Mouse (Mus musculus): ENCODE data around the gene Rufy4. TPM values are rescaled to one million over a fixed set of nuclear protein-coding genes. Genes with fewer than 3 reads are reported as not detected.

Rufy4 gene
- polyA plus RNA-seq, 1 experiment from 2014 or later = 0.42 TPM

DNA sequence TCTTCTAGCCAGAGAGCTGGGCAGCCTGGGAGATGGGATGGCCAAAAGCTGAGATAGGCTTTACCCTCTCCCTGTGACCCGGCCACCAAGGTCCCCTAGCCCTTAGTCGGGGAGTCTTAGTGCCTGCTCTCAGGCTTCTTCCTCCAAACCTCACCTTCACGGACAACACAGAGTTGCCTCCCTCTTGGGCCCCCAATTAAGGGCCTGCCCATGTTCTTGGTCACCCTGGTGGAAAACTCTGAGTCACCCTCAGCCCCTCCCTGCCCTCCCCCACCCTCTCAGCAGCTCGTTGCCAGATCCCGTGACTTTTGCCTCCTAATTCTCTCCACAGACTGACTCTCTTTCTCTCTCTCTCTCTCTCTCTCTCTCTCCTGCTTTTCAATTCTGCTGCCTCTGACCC is 40.6 kb upstream of the Rufy4 start:
- no peaks in the 10 kb centered on the region for H3K27me3 ChIP-seq (replicated peaks; ENCODE audit: insufficient read depth, low read length)
- no peak overlapping the region for H3K4me3 ChIP-seq (ENCODE audit: low read depth, low read length)
- DNase-seq (ENCODE audit: low spot score) = peak; percentile 71
- peaks cover 15% of the 10 kb centered on the region for H3K4me1 ChIP-seq (ENCODE audit: insufficient read depth, low read depth, low read length)
- H3K36me3 ChIP-seq (ENCODE audit: insufficient read depth, low read length) = no peaks in the 10 kb centered on the region
- 35% methylated on average over 5 of the region's 5 CpGs for WGBS
- peak; percentile 64 for ATAC-seq
- no peak overlapping the region for H3K9ac ChIP-seq (replicated peaks; ENCODE audit: low read depth)
- no peak overlapping the region for H3K4me2 ChIP-seq (replicated peaks; ENCODE audit: low read depth, low read length)
- no peak for TF ChIP-seq CTCF (IDR thresholded peaks at IDR 0.05)
- TF ChIP-seq EP300 (IDR thresholded peaks at IDR 0.05) = no peak
- H3K27ac ChIP-seq (ENCODE audit: low read length) = peak overlapping the region; percentile 69; the same call in 1 of the 2 replicates
- no peaks in the 10 kb centered on the region for H3K9me3 ChIP-seq (ENCODE audit: low read length)

GRCm38 (mm10) chr1:74085566-74085965 is 39.8 kb upstream of the Rufy4 start:
- no peaks in the 10 kb centered on the region for H3K36me3 ChIP-seq (ENCODE audit: insufficient read depth, low read length)
- TF ChIP-seq EP300 (IDR thresholded peaks at IDR 0.05) (no peak), CTCF (IDR thresholded peaks at IDR 0.05) (no peak)
- H3K4me2 ChIP-seq (replicated peaks; ENCODE audit: low read depth, low read length) = no peak overlapping the region
- no peaks in the 10 kb centered on the region for H3K27me3 ChIP-seq (replicated peaks; ENCODE audit: insufficient read depth, low read length)
- WGBS = 84% methylated on average over 7 of the region's 7 CpGs
- H3K9ac ChIP-seq (replicated peaks; ENCODE audit: low read depth) = no peak overlapping the region
- no peaks in the 10 kb centered on the region for H3K9me3 ChIP-seq (ENCODE audit: low read length)
- H3K4me1 ChIP-seq (ENCODE audit: insufficient read depth, low read depth, low read length) = peaks cover 15% of the 10 kb centered on the region
- no peak overlapping the region for H3K4me3 ChIP-seq (ENCODE audit: low read depth, low read length)
- H3K27ac ChIP-seq (ENCODE audit: low read length) = no peak overlapping the region
- DNase-seq (ENCODE audit: low spot score) = no peak
- no peak for ATAC-seq

DNA sequence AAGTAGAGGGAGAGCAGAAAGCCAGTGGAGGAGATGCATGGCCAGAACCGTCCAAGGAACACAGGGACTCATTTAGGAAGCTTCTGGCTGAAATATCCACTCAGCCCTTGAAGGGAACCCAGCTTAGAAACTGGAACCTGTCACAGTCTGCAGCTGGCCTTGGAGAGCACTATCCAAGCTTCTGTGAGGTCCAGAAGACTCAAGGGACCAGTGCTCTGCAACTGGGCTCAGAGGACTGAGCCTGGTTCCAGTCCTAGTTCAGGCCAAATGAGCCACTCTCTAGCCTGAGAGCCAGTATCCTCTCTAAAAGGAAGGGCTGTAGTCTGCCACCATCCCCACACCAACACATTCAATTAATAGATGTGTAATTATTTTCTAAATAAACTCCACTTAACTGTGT is 36.8 kb upstream of the Rufy4 start:
- Histone ChIP-seq H3K4me1 (ENCODE audit: insufficient read depth, low read depth, low read length) (peaks cover 21% of the 10 kb centered on the region), H3K9ac (replicated peaks; ENCODE audit: low read depth) (no peak overlapping the region), H3K36me3 (ENCODE audit: insufficient read depth, low read length) (no peaks in the 10 kb centered on the region), H3K4me2 (replicated peaks; ENCODE audit: low read depth, low read length) (no peak overlapping the region), H3K27me3 (replicated peaks; ENCODE audit: insufficient read depth, low read length) (no peaks in the 10 kb centered on the region), H3K4me3 (ENCODE audit: low read depth, low read length) (no peak overlapping the region), H3K9me3 (ENCODE audit: low read length) (no peaks in the 10 kb centered on the region), H3K27ac (ENCODE audit: low read length) (no peak overlapping the region)
- ATAC-seq (no peak), DNase-seq (ENCODE audit: low spot score) (no peak)
- WGBS = 79% methylated on average over 1 of the region's 1 CpGs
- TF ChIP-seq EP300 (IDR thresholded peaks at IDR 0.05) (no peak), CTCF (IDR thresholded peaks at IDR 0.05) (no peak)

- no peaks in the 10 kb centered on the region for H3K27me3 ChIP-seq (replicated peaks; ENCODE audit: insufficient read depth, low read length)
- no peaks in the 10 kb centered on the region for H3K36me3 ChIP-seq (ENCODE audit: insufficient read depth, low read length)
- no peaks in the 10 kb centered on the region for H3K9me3 ChIP-seq (ENCODE audit: low read length)
- no peak for TF ChIP-seq CTCF (IDR thresholded peaks at IDR 0.05)
- no peak for TF ChIP-seq EP300 (IDR thresholded peaks at IDR 0.05)
- peaks cover 11% of the 10 kb centered on the region for H3K4me1 ChIP-seq (ENCODE audit: insufficient read depth, low read depth, low read length)
- H3K27ac ChIP-seq (ENCODE audit: low read length) = no peak overlapping the region
- WGBS = 34% methylated on average over 7 of the region's 7 CpGs
- no peak for DNase-seq (ENCODE audit: low spot score)
- peak overlapping the region; percentile 9; the same call in 1 of the 2 replicates for H3K4me3 ChIP-seq (ENCODE audit: low read depth, low read length)
- no peak overlapping the region for H3K9ac ChIP-seq (replicated peaks; ENCODE audit: low read depth)
- peak overlapping the region; percentile 15 for H3K4me2 ChIP-seq (replicated peaks; ENCODE audit: low read depth, low read length)
- ATAC-seq = no peak
These were observed 35.0 kb upstream of the Rufy4 start for GRCm38 (mm10) chr1:74090329-74090728.

- Histone ChIP-seq H3K27ac (ENCODE audit: low read length) (peak overlapping the region; percentile 75), H3K36me3 (ENCODE audit: insufficient read depth, low read length) (no peaks in the 10 kb centered on the region), H3K9ac (replicated peaks; ENCODE audit: low read depth) (no peak overlapping the region), H3K4me1 (ENCODE audit: insufficient read depth, low read depth, low read length) (peaks cover 11% of the 10 kb centered on the region), H3K4me3 (ENCODE audit: low read depth, low read length) (0 out of 2 replicates have a peak overlapping the region, but pooled peaks have one; percentile 9), H3K4me2 (replicated peaks; ENCODE audit: low read depth, low read length) (peak overlapping the region; percentile 15; the same call in 1 of the 2 replicates), H3K27me3 (replicated peaks; ENCODE audit: insufficient read depth, low read length) (no peaks in the 10 kb centered on the region), H3K9me3 (ENCODE audit: low read length) (no peaks in the 10 kb centered on the region)
- ATAC-seq (peak; percentile 52), DNase-seq (ENCODE audit: low spot score) (no peak)
- TF ChIP-seq EP300 (IDR thresholded peaks at IDR 0.05) (no peak), CTCF (IDR thresholded peaks at IDR 0.05) (no peak)
- 17% methylated on average over 7 of the region's 7 CpGs for WGBS
These were observed 34.2 kb upstream of the Rufy4 start for GRCm38 (mm10) chr1:74091138-74091537.

- no peak for DNase-seq (ENCODE audit: low spot score)
- peak; percentile 12; the same call in 1 of the 2 replicates for ATAC-seq
- H3K36me3 ChIP-seq (ENCODE audit: insufficient read depth, low read length) = no peaks in the 10 kb centered on the region
- no peaks in the 10 kb centered on the region for H3K9me3 ChIP-seq (ENCODE audit: low read length)
- 0 out of 2 replicates have a peak overlapping the region, but pooled peaks have one; percentile 15 for H3K4me2 ChIP-seq (replicated peaks; ENCODE audit: low read depth, low read length)
- no peaks in the 10 kb centered on the region for H3K27me3 ChIP-seq (replicated peaks; ENCODE audit: insufficient read depth, low read length)
- no peak overlapping the region for H3K4me3 ChIP-seq (ENCODE audit: low read depth, low read length)
- 31% methylated on average over 6 of the region's 6 CpGs for WGBS
- TF ChIP-seq EP300 (IDR thresholded peaks at IDR 0.05) (no peak), CTCF (IDR thresholded peaks at IDR 0.05) (no peak)
- H3K9ac ChIP-seq (replicated peaks; ENCODE audit: low read depth) = no peak overlapping the region
- peaks cover 11% of the 10 kb centered on the region for H3K4me1 ChIP-seq (ENCODE audit: insufficient read depth, low read depth, low read length)
- H3K27ac ChIP-seq (ENCODE audit: low read length) = peak overlapping the region; percentile 75
These were observed 33.6 kb upstream of the Rufy4 start for GRCm38 (mm10) chr1:74091611-74092224.
